Mouse (Mus musculus) C3H10T1/2 (cell line): ENCODE results near the gene Fam53a. TPM values are rescaled to one million over a fixed set of nuclear protein-coding genes. Genes with fewer than 3 reads are reported as not detected.

Experiments used
- polyA plus RNA-seq, 2 experiments: library from polyadenylated mRNA; unstranded; fragments of >200 nt; fragmentation: generic; extraction: Trizol; gene quantifications; one replicate each; pipeline ENCODE4 v1.2.1; 2012; ENCODE audit warnings: missing spikeins in 2 of 2

Gene Fam53a
- 10 to 100 TPM; 31.8 to 32.1 TPM for polyA plus RNA-seq

DNA sequence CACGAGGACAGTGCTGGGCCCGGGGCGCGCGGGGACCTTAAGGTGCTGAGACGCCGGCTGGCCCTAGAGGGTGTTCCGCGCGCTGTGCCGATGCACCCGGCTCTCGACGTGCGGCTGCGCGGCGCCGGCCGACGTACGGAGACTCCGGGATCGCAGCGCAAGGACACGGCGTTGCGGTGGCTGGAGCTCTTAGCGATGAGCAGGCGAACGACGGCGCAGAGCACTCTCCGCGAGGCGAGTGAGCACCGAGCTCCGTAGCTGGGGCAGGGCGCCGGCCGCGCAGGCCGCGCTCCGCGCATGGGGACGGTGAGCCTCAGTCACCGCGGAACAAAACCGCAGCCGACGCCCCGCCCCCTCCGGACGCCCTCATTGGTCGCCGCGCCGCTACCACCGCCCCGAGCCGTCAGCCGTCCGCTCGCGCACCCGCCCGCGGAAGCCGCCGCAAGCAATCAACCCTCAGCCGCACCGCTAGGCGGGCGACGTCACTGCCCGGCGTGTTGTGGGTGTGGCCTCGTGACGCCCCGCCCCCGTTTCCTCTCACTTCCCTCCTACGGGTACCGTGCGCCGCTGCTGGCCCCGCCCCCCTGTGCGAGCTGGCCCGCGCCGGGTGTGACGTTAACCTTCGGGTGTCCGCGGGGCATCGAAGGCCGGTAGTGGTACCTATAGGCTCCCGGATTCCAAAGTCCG is at the start of gene Fam53a, which contains the start of gene Gm9903:
TSS of gene Fam53a (minus strand) at position 335 of the 687 bp plus-strand sequence.
TSS of gene Gm9903 (plus strand) at position 625 of the 687 bp plus-strand sequence.

DNA sequence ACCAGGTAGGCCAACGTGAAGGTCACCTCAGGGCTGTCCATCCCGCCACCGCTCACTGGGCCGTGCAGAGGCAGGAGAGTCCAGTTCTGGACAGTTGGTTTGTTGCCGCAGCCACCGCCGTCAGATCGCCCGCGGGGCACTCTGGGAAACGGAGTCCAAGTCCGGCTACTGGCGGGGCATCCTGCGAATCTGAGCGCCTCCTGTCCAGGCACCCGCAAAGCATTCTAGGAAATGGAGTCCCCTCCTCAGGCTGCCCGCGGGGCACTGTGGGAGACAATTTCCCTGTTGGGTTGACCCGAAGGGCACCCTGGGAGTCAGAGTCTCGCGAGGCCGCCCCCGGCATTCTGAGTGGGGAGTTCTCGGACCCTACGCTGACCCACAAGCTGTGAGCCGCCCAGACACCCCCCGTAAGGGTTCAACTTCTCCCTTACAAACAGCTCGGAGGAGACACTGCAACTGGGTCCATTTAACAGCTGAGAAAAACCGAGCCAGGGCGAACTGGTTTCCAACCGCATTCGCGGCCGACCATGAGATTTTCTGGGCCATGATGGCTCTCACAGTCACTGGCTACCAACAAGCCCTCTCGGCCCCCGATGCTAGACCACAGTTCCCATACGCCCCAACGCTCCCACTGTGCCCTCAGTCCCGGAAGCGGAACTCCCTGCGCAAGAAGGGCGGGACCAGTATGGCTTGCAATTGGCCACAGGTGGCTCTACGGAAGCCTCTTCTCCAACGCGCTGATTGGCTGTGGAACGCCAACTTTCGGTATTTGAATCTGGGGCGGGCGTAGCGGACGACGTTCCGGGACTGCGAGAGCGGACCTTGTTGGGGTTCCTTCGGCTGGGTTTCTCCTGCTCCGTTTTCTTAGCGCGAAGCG is 28.6 kb upstream of the Fam53a start, which contains the start of the genes Tacc3 and Tmem129:
TSS of gene Tacc3 (plus strand) at position 342 of the 877 bp plus-strand sequence.
TSS of gene Tmem129 (minus strand) at position 630 of the 877 bp plus-strand sequence.

DNA sequence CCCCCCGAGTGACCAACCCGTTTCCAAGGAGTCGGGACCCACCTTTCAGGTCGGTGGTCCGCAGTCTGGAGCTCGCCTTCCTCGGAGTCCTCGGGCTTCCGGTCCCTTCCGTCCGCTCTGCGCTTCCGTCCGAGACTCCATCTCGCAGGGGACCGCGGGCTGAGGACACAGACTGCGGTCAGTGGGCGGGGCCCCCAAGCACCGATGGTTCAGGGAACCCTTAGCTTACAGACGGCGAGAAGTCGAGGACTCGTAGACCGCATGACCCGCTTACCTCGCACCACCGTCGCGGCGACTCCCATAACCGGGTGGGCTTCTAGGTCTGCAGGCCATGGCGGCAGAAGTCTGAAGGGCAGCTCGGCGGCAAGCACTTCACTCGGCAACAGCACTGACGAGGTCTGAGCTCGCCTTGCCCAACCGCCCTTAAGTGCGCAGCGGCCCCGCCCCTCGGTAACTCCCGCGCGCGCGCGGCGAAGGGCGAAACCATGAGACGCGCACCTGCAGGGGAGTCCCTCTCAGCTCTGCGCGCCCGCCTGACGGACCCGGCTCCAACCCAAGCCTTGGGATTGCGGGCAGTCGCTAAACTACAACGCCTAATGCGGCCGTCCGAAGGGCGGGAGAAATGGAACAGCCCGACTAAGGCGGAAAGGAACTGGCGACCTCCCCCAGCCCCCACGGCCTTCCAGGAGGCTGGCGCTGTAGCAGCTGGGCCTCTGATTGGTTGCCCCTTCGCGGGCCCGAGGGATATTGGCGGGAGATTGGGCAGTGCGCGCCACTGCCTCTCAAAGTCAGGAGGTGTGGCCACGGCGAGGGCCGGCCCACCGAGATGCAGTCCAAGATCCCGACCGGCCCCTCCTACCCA is 22.7 kb upstream of the Fam53a start, which contains the start of gene Slbp:
TSS of gene Slbp (minus strand) at position 654 of the 862 bp plus-strand sequence.

Other genes with a start within 250 kb of the Fam53a start
- not detected for gene Nkx1-1, start 195.7 kb downstream of the Fam53a start, polyA plus RNA-seq
- under 1 TPM; 0.08 to 0.34 TPM for gene Gm9903, start 290 bp upstream of the Fam53a start, polyA plus RNA-seq
- 10 to 100 TPM in 1 of 2 experiments, 1 to 10 TPM in 1; 7.8 to 18.3 TPM for gene Slbp, start 22.9 kb upstream of the Fam53a start, polyA plus RNA-seq
- gene Tacc3, start 28.5 kb upstream of the Fam53a start, polyA plus RNA-seq, result 100 to 1,000 TPM in 1 of 2 experiments, 10 to 100 TPM in 1; 56.2 to 109 TPM
- 10 to 100 TPM in 1 of 2 experiments, 1 to 10 TPM in 1; 8.9 to 21.3 TPM for gene Tmem129, start 28.8 kb upstream of the Fam53a start, polyA plus RNA-seq
- gene Fgfr3, start 92.0 kb upstream of the Fam53a start, polyA plus RNA-seq, result 1 to 10 TPM in 1 of 2 experiments, under 1 TPM in 1; 0.12 to 1.5 TPM
- 10 to 100 TPM; 17.4 to 20.8 TPM for gene Letm1, start 153.2 kb upstream of the Fam53a start, polyA plus RNA-seq
- 10 to 100 TPM; 16.4 to 18.4 TPM for gene Nsd2, start 191.1 kb upstream of the Fam53a start, polyA plus RNA-seq